Mouse (Mus musculus) intestine, postnatal 0 days (tissue): Measurements from ENCODE around the gene Marveld3. TPM values are rescaled to one million over a fixed set of nuclear protein-coding genes. Genes with fewer than 3 reads are reported as not detected.

Experiments
- ATAC-seq: fragments of 200-750 bp; cut with Nextera tagmentation; 2 replicates; pipeline ENCODE4 v1.8.0; 2017; ENCODE audit warnings: mild to moderate bottlenecking, moderate TSS enrichment, moderate library complexity
- H3K27ac ChIP-seq: fragments of 300-500 bp; sonication (generic); 2 replicates; pipeline ENCODE4 v1.5.1; 2014; ENCODE audit warnings: mild to moderate bottlenecking, low read depth, low read length, moderate library complexity
- H3K27me3 ChIP-seq: fragments of 300-500 bp; sonication (generic); replicated peaks from 2 replicates; pipeline ENCODE4 v1.6.1; 2014; ENCODE audit warnings: low read length, mixed read lengths; ENCODE audit not compliant: control insufficient read depth, insufficient read depth
- H3K36me3 ChIP-seq: fragments of 300-500 bp; sonication (generic); 2 replicates; pipeline ENCODE4 v1.6.1; 2014; ENCODE audit warnings: mild to moderate bottlenecking, moderate library complexity; ENCODE audit not compliant: control insufficient read depth, insufficient read depth
- H3K4me1 ChIP-seq: fragments of 300-500 bp; sonication (generic); replicated peaks from 2 replicates; pipeline ENCODE4 v1.6.1; 2014; ENCODE audit warnings: antibody characterized with exemption, low read length, mixed read lengths; ENCODE audit not compliant: control insufficient read depth, insufficient read depth
- H3K4me2 ChIP-seq: fragments of 300-500 bp; sonication (generic); replicated peaks from 2 replicates; pipeline ENCODE4 v1.6.1; 2014; ENCODE audit warnings: low read depth, mild to moderate bottlenecking, moderate library complexity
- H3K4me3 ChIP-seq: fragments of 300-500 bp; sonication (generic); 2 replicates; pipeline ENCODE4 v1.5.1; 2014; ENCODE audit warnings: low read depth, low read length
- H3K9ac ChIP-seq: fragments of 300-500 bp; sonication (generic); 2 replicates; pipeline ENCODE4 v1.6.1; 2014; ENCODE audit warnings: mild to moderate bottlenecking, low read depth, low read length
- H3K9me3 ChIP-seq: fragments of 300-500 bp; sonication (generic); 2 replicates; pipeline ENCODE4 v1.6.1; 2016; ENCODE audit warnings: mixed run types; ENCODE audit not compliant: control insufficient read depth
- CTCF ChIP-seq: sonication (generic); IDR thresholded peaks from 2 replicates; pipeline ENCODE4 v1.5.1; 2016; ENCODE audit warnings: low read depth, mild to moderate bottlenecking, control low read depth, antibody characterized with exemption, moderate library complexity
- WGBS: fragments of 180-500 bp; shearing (Covaris S2); extraction: QIAGEN DNeasy Blood & Tissue Kit; methylation state at CpG from one replicate; pipeline ENCODE4 v1.1.7; 2014; 5-methylcytosine and 5-hydroxymethylcytosine counted together
- polyA plus RNA-seq: library from polyadenylated mRNA; unstranded; fragments of >200 nt; fragmentation: Nextera tagmentation; extraction: Ambion mirVana; gene quantifications from 2 replicates; pipeline ENCODE4 v1.2.1, GENCODE M21; 2015

The Marveld3 gene
- polyA plus RNA-seq, 1 experiment from 2014 or later = 25.0 TPM

GRCm38 (mm10) chr8:109972901-109973300 is 10.9 kb upstream of the Marveld3 start:
- no peaks in the 10 kb centered on the region for H3K9me3 ChIP-seq
- no peak overlapping the region for H3K4me2 ChIP-seq
- no peak overlapping the region for H3K27ac ChIP-seq
- ATAC-seq = no peak
- WGBS = 76% methylated on average over 4 of the region's 4 CpGs
- no peaks in the 10 kb centered on the region for H3K4me1 ChIP-seq
- H3K9ac ChIP-seq = no peak overlapping the region
- H3K36me3 ChIP-seq = no peaks in the 10 kb centered on the region
- TF ChIP-seq CTCF = no peak
- peaks cover 14% of the 10 kb centered on the region for H3K27me3 ChIP-seq
- no peak overlapping the region for H3K4me3 ChIP-seq

DNA sequence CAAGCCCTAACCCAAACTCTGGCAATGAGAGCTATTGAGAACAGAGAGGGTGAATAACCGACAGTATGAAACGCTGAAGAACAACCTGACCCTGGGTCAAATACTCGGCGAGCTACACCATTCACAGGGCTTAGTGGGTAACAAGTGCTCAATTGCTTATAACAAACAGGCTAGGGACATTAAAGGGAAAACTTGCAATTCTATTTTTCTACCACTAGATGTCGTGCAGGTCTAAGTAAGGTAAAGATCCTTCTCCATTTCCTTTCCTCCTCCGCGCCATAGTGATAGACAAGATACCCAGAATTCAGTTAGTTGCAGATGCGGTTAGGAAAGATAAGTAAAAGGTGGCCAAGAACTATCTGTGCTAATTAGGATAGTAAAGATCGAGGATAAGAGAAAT is 8.3 kb upstream of the Marveld3 start:
- Histone ChIP-seq H3K4me2 (no peak overlapping the region), H3K4me3 (no peak overlapping the region), H3K4me1 (no peaks in the 10 kb centered on the region), H3K36me3 (no peaks in the 10 kb centered on the region), H3K9me3 (no peaks in the 10 kb centered on the region), H3K27me3 (peaks cover 14% of the 10 kb centered on the region), H3K27ac (no peak overlapping the region), H3K9ac (no peak overlapping the region)
- ATAC-seq = no peak
- WGBS = 4% methylated on average over 9 of the region's 9 CpGs
- TF ChIP-seq CTCF = peak; percentile 90

DNA sequence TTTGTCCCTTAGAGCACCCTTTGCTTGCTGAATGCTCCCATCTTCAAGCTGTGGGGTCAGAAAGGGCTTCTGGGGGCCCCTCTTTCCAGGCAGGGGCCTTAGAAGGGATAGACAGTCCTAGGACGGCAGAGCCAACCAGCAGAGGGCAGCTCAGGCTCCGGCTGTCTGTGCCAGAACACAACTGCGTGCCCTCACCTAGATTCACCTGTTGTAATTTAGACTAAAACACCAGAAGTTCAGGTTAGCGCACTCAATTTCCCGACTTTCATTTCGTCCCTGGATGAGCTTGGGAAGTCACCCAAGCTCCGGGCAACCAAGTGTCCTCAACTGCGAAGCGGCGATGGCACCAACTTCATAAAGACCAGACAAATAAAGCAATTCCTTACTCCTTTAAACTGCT is 6.8 kb upstream of the Marveld3 start:
- Histone ChIP-seq H3K4me3 (no peak overlapping the region), H3K4me2 (0 out of 2 replicates have a peak overlapping the region, but pooled peaks have one; percentile 1), H3K27me3 (peaks cover 18% of the 10 kb centered on the region), H3K4me1 (no peaks in the 10 kb centered on the region), H3K36me3 (no peaks in the 10 kb centered on the region), H3K9ac (no peak overlapping the region), H3K27ac (no peak overlapping the region), H3K9me3 (no peaks in the 10 kb centered on the region)
- TF ChIP-seq CTCF = peak; percentile 49
- ATAC-seq = no peak
- WGBS = 53% methylated on average over 10 of the region's 10 CpGs

- Histone ChIP-seq H3K4me1 (no peaks in the 10 kb centered on the region), H3K9me3 (no peaks in the 10 kb centered on the region), H3K36me3 (no peaks in the 10 kb centered on the region), H3K27me3 (peaks cover 12% of the 10 kb centered on the region; the same call in 1 of the 2 replicates), H3K9ac (no peak overlapping the region), H3K4me2 (no peak overlapping the region), H3K27ac (no peak overlapping the region), H3K4me3 (no peak overlapping the region)
- WGBS = 67% methylated on average over 4 of the region's 4 CpGs
- no peak for TF ChIP-seq CTCF
- ATAC-seq = no peak
Observed at GRCm38 (mm10) chr8:109964106-109964505, 2.1 kb upstream of the Marveld3 start.

DNA sequence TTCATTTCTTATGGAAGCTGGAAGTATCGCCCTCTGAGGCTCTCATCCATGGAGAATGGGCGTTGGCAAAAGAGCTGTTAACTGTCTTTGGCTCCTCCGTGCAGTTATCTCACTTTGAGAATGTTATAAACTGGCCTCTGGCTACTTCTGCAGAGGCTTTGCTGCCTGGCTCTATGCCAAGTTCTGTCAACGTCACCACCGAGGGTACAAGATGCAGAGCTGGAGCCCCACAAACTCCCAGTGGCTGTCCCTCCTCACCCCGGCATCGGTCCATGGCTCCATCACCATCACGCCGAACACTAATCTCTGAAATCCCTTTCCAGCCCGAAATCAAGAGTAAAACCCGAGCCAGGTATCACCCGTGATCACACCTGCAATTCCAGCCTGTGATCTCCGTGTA is 1.4 kb upstream of the Marveld3 start:
- Histone ChIP-seq H3K36me3 (no peaks in the 10 kb centered on the region), H3K4me1 (no peaks in the 10 kb centered on the region), H3K27ac (no peak overlapping the region), H3K9ac (no peak overlapping the region), H3K27me3 (peaks cover 6% of the 10 kb centered on the region; the same call in 1 of the 2 replicates), H3K4me2 (no peak overlapping the region), H3K9me3 (no peaks in the 10 kb centered on the region), H3K4me3 (no peak overlapping the region)
- 48% methylated on average over 13 of the region's 13 CpGs for WGBS
- ATAC-seq = no peak
- no peak for TF ChIP-seq CTCF

DNA sequence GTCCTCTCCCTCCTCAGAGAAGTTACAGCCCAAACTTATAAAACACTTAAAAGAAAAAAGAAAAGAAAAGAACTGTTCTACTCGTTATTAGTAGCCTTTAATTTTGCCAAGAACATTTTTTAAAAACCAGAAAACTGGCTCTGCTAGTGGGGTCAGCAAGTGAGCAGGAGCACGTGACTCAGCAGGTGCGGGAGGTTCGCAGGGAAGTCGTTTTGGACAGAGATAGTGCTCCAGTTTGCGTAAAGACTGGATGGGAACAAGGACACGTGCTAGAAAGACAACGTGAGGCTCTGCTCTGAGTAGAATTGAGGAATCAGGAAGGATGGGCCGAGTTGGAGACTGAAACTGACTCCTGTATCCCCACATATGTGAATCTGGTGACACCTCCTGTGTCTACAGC is 893 bp upstream of the Marveld3 start:
- Histone ChIP-seq H3K27ac (no peak overlapping the region), H3K4me3 (no peak overlapping the region), H3K27me3 (peaks cover 4% of the 10 kb centered on the region; the same call in 1 of the 2 replicates), H3K9ac (no peak overlapping the region), H3K4me2 (no peak overlapping the region), H3K4me1 (no peaks in the 10 kb centered on the region), H3K9me3 (no peaks in the 10 kb centered on the region), H3K36me3 (no peaks in the 10 kb centered on the region)
- 59% methylated on average over 9 of the region's 9 CpGs for WGBS
- TF ChIP-seq CTCF = no peak
- no peak for ATAC-seq

DNA sequence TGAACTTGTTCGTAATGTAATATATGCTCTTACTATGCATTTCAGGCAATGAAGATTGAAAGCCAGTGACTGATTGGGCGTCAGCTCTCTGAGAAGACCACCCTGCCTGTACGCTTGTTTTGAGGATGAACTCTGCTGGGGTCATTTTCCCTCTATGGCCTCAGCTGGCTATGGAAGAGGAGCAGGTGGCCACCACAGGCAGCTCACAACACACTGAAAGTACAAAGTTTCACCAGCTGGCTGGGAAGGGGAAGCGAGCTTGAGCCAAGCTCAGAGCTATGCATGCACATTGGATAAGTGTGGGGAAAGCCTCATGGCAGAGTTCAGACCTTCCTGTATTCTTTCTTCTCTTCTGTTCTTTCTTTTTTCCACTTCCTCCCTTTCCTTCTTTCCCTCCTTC is 2.9 kb downstream of the Marveld3 start:
- H3K4me1 ChIP-seq = no peaks in the 10 kb centered on the region; the same call in 1 of the 2 replicates
- H3K9ac ChIP-seq = no peak overlapping the region
- 84% methylated on average over 4 of the region's 4 CpGs for WGBS
- ATAC-seq = no peak
- H3K27ac ChIP-seq = no peak overlapping the region
- TF ChIP-seq CTCF = no peak
- no peaks in the 10 kb centered on the region for H3K9me3 ChIP-seq
- H3K4me3 ChIP-seq = no peak overlapping the region
- peaks cover 3% of the 10 kb centered on the region; the same call in 1 of the 2 replicates for H3K36me3 ChIP-seq
- peaks cover 3% of the 10 kb centered on the region; the same call in 1 of the 2 replicates for H3K27me3 ChIP-seq
- H3K4me2 ChIP-seq = no peak overlapping the region
